Mouse (Mus musculus): Measurements from ENCODE around the gene Bhlhe40.

Gene Bhlhe40

GRCm38 (mm10) chr6:108685758-108686355, 25.4 kb downstream of the Bhlhe40 start:
- in situ Hi-C loops (cut with MboI; ENCODE audit: unreplicated experiment in 2 of 2) = no loop called here

GRCm38 (mm10) chr6:108686930-108687329, 26.5 kb downstream of the Bhlhe40 start:
- in situ Hi-C loops (cut with MboI; ENCODE audit: unreplicated experiment in 2 of 2) = no loop called here

GRCm38 (mm10) chr6:108688344-108688743, 27.9 kb downstream of the Bhlhe40 start:
- in situ Hi-C loops (cut with MboI; ENCODE audit: unreplicated experiment in 2 of 2) = no loop called here

- in situ Hi-C loops (cut with MboI; ENCODE audit: unreplicated experiment in 2 of 2) = no loop called here
Observed at GRCm38 (mm10) chr6:108692986-108693385, 32.6 kb downstream of the Bhlhe40 start.

GRCm38 (mm10) chr6:108694965-108695724, 34.7 kb downstream of the Bhlhe40 start:
- in situ Hi-C loops (cut with MboI; ENCODE audit: unreplicated experiment in 2 of 2) = no loop called here

- in situ Hi-C loops (cut with MboI; ENCODE audit: unreplicated experiment in 2 of 2) = no loop called here
Observed at GRCm38 (mm10) chr6:108695844-108696821, 35.7 kb downstream of the Bhlhe40 start.

GRCm38 (mm10) chr6:108696822-108697202, 36.4 kb downstream of the Bhlhe40 start:
- in situ Hi-C loops (cut with MboI; ENCODE audit: unreplicated experiment in 2 of 2) = no loop called here

- in situ Hi-C loops (cut with MboI; ENCODE audit: unreplicated experiment in 2 of 2) = no loop called here
Observed at GRCm38 (mm10) chr6:108697345-108697744, 36.9 kb downstream of the Bhlhe40 start.

- in situ Hi-C loops (cut with MboI; ENCODE audit: unreplicated experiment in 2 of 2) = no loop called here
Observed at GRCm38 (mm10) chr6:108698343-108698870, 38.0 kb downstream of the Bhlhe40 start.

- in situ Hi-C loops (cut with MboI; ENCODE audit: unreplicated experiment in 2 of 2) = loop anchor here (5.0 kb wide), 3 partner anchors 32 to 277 kb away; partner anchors contain the start of gene Bhlhe40 (in 1 of the 2)
Observed at GRCm38 (mm10) chr6:108699679-108700078, 39.2 kb downstream of the Bhlhe40 start.

GRCm38 (mm10) chr6:108700638-108701343, 40.4 kb downstream of the Bhlhe40 start:
- in situ Hi-C loops (cut with MboI; ENCODE audit: unreplicated experiment in 2 of 2) = loop anchor here (5.0 kb wide), 3 partner anchors 33 to 278 kb away; partner anchors contain the start of gene Bhlhe40 (in 1 of the 2)

- in situ Hi-C loops (cut with MboI; ENCODE audit: unreplicated experiment in 2 of 2) = loop anchor here (5.0 kb wide), 3 partner anchors 35 to 280 kb away; partner anchors contain the start of gene Bhlhe40 (in 1 of the 2)
Observed at GRCm38 (mm10) chr6:108702648-108703047, 42.2 kb downstream of the Bhlhe40 start.

GRCm38 (mm10) chr6:108703085-108703484, 42.7 kb downstream of the Bhlhe40 start:
- in situ Hi-C loops (cut with MboI; ENCODE audit: unreplicated experiment in 2 of 2) = loop anchor here (5.0 kb wide), 3 partner anchors 36 to 281 kb away; partner anchors contain the start of gene Bhlhe40 (in 1 of the 2)

- in situ Hi-C loops (cut with MboI; ENCODE audit: unreplicated experiment in 2 of 2) = loop anchor here (5.0 kb wide), 3 partner anchors 37 to 282 kb away; partner anchors contain the start of gene Bhlhe40 (in 1 of the 2)
Observed at GRCm38 (mm10) chr6:108704316-108705080, 44.1 kb downstream of the Bhlhe40 start.

GRCm38 (mm10) chr6:108705957-108706356, 45.5 kb downstream of the Bhlhe40 start:
- in situ Hi-C loops (cut with MboI; ENCODE audit: unreplicated experiment in 2 of 2) = no loop called here

GRCm38 (mm10) chr6:108706994-108707645, 46.7 kb downstream of the Bhlhe40 start:
- in situ Hi-C loops (cut with MboI; ENCODE audit: unreplicated experiment in 2 of 2) = no loop called here

GRCm38 (mm10) chr6:108709131-108709470, 48.7 kb downstream of the Bhlhe40 start:
- in situ Hi-C loops (cut with MboI; ENCODE audit: unreplicated experiment in 2 of 2) = no loop called here

- in situ Hi-C loops (cut with MboI; ENCODE audit: unreplicated experiment in 2 of 2) = loop anchor here in 1 of 2 experiments (10.0 kb wide), 2 partner anchors 295 to 635 kb away; no protein-coding TSS in a partner anchor
Observed at GRCm38 (mm10) chr6:108709471-108710231, 49.2 kb downstream of the Bhlhe40 start.

Measured in v-Abl transformed pro-B cells (cell line).